Mouse (Mus musculus) intestine, postnatal 0 days (tissue): ENCODE data around the gene Smc3. TPM values are rescaled to one million over a fixed set of nuclear protein-coding genes. Genes with fewer than 3 reads are reported as not detected.

ENCODE experiments used
- ATAC-seq: fragments of 200-750 bp; cut with Nextera tagmentation; 2 replicates; pipeline ENCODE4 v1.8.0; 2017; ENCODE audit warnings: mild to moderate bottlenecking, moderate TSS enrichment, moderate library complexity
- H3K27ac ChIP-seq: fragments of 300-500 bp; sonication (generic); 2 replicates; pipeline ENCODE4 v1.5.1; 2014; ENCODE audit warnings: mild to moderate bottlenecking, low read depth, low read length, moderate library complexity
- H3K27me3 ChIP-seq: fragments of 300-500 bp; sonication (generic); replicated peaks from 2 replicates; pipeline ENCODE4 v1.6.1; 2014; ENCODE audit warnings: low read length, mixed read lengths; ENCODE audit not compliant: control insufficient read depth, insufficient read depth
- H3K36me3 ChIP-seq: fragments of 300-500 bp; sonication (generic); 2 replicates; pipeline ENCODE4 v1.6.1; 2014; ENCODE audit warnings: mild to moderate bottlenecking, moderate library complexity; ENCODE audit not compliant: control insufficient read depth, insufficient read depth
- H3K4me1 ChIP-seq: fragments of 300-500 bp; sonication (generic); replicated peaks from 2 replicates; pipeline ENCODE4 v1.6.1; 2014; ENCODE audit warnings: antibody characterized with exemption, low read length, mixed read lengths; ENCODE audit not compliant: control insufficient read depth, insufficient read depth
- H3K4me2 ChIP-seq: fragments of 300-500 bp; sonication (generic); replicated peaks from 2 replicates; pipeline ENCODE4 v1.6.1; 2014; ENCODE audit warnings: low read depth, mild to moderate bottlenecking, moderate library complexity
- H3K4me3 ChIP-seq: fragments of 300-500 bp; sonication (generic); 2 replicates; pipeline ENCODE4 v1.5.1; 2014; ENCODE audit warnings: low read depth, low read length
- H3K9ac ChIP-seq: fragments of 300-500 bp; sonication (generic); 2 replicates; pipeline ENCODE4 v1.6.1; 2014; ENCODE audit warnings: mild to moderate bottlenecking, low read depth, low read length
- H3K9me3 ChIP-seq: fragments of 300-500 bp; sonication (generic); 2 replicates; pipeline ENCODE4 v1.6.1; 2016; ENCODE audit warnings: mixed run types; ENCODE audit not compliant: control insufficient read depth
- CTCF ChIP-seq: sonication (generic); IDR thresholded peaks from 2 replicates; pipeline ENCODE4 v1.5.1; 2016; ENCODE audit warnings: low read depth, mild to moderate bottlenecking, control low read depth, antibody characterized with exemption, moderate library complexity
- WGBS: fragments of 180-500 bp; shearing (Covaris S2); extraction: QIAGEN DNeasy Blood & Tissue Kit; methylation state at CpG from one replicate; pipeline ENCODE4 v1.1.7; 2014; 5-methylcytosine and 5-hydroxymethylcytosine counted together
- polyA plus RNA-seq: library from polyadenylated mRNA; unstranded; fragments of >200 nt; fragmentation: Nextera tagmentation; extraction: Ambion mirVana; gene quantifications from 2 replicates; pipeline ENCODE4 v1.2.1, GENCODE M21; 2015

Smc3 gene
- polyA plus RNA-seq, 1 experiment from 2014 or later: 24.4 TPM

GRCm38 (mm10) chr19:53556841-53557240 lies 43.4 kb upstream of the Smc3 start:
- H3K4me3 ChIP-seq: no peak overlapping the region
- H3K36me3 ChIP-seq: no peaks in the 10 kb centered on the region
- peak overlapping the region; percentile 38 for H3K4me2 ChIP-seq
- ATAC-seq: no peak
- peak; percentile 20; the same call in 1 of the 2 replicates for TF ChIP-seq CTCF
- peaks cover 4% of the 10 kb centered on the region; the same call in 1 of the 2 replicates for H3K4me1 ChIP-seq
- 28% methylated on average over 6 of the region's 6 CpGs for WGBS
- no peaks in the 10 kb centered on the region for H3K27me3 ChIP-seq
- no peak overlapping the region for H3K27ac ChIP-seq
- no peaks in the 10 kb centered on the region for H3K9me3 ChIP-seq
- H3K9ac ChIP-seq: no peak overlapping the region

- no peak for TF ChIP-seq CTCF
- 27% methylated on average over 20 of the region's 20 CpGs for WGBS
- ATAC-seq: 0 out of 2 replicates have a peak, but pooled peaks have one; percentile 11
Measured at GRCm38 (mm10) chr19:53557267-53557936, 42.8 kb upstream of the Smc3 start.

GRCm38 (mm10) chr19:53560436-53560835 lies 39.8 kb upstream of the Smc3 start:
- WGBS: 96% methylated on average over 3 of the region's 3 CpGs
- no peak overlapping the region for H3K27ac ChIP-seq
- H3K9me3 ChIP-seq: no peaks in the 10 kb centered on the region
- H3K9ac ChIP-seq: no peak overlapping the region
- H3K27me3 ChIP-seq: no peaks in the 10 kb centered on the region
- ATAC-seq: no peak
- no peak overlapping the region for H3K4me2 ChIP-seq
- no peaks in the 10 kb centered on the region; the same call in 1 of the 2 replicates for H3K4me1 ChIP-seq
- TF ChIP-seq CTCF: no peak
- no peaks in the 10 kb centered on the region for H3K36me3 ChIP-seq
- H3K4me3 ChIP-seq: no peak overlapping the region

More at GRCm38 (mm10) chr19:53557267-53557936, 42.8 kb upstream of the Smc3 start:
- H3K9me3 ChIP-seq: no peaks in the 10 kb centered on the region
- peaks cover 4% of the 10 kb centered on the region; the same call in 1 of the 2 replicates for H3K4me1 ChIP-seq
- no peak overlapping the region for H3K27ac ChIP-seq
- H3K36me3 ChIP-seq: no peaks in the 10 kb centered on the region
- H3K27me3 ChIP-seq: no peaks in the 10 kb centered on the region
- H3K4me3 ChIP-seq: no peak overlapping the region
- no peak overlapping the region for H3K9ac ChIP-seq
- peak overlapping the region; percentile 38 for H3K4me2 ChIP-seq

GRCm38 (mm10) chr19:53564174-53564573 lies 36.0 kb upstream of the Smc3 start:
- no peak overlapping the region for H3K27ac ChIP-seq
- no peaks in the 10 kb centered on the region for H3K9me3 ChIP-seq
- H3K4me3 ChIP-seq: no peak overlapping the region
- 40% methylated on average over 4 of the region's 4 CpGs for WGBS
- TF ChIP-seq CTCF: no peak
- H3K27me3 ChIP-seq: no peaks in the 10 kb centered on the region
- H3K4me2 ChIP-seq: no peak overlapping the region
- no peak overlapping the region for H3K9ac ChIP-seq
- H3K36me3 ChIP-seq: no peaks in the 10 kb centered on the region
- 0 out of 2 replicates have a peak, but pooled peaks have one; percentile 34 for ATAC-seq
- no peaks in the 10 kb centered on the region for H3K4me1 ChIP-seq

GRCm38 (mm10) chr19:53565565-53566277 lies 34.5 kb upstream of the Smc3 start:
- Histone ChIP-seq H3K9ac (no peak overlapping the region), H3K36me3 (no peaks in the 10 kb centered on the region), H3K27me3 (no peaks in the 10 kb centered on the region), H3K4me1 (no peaks in the 10 kb centered on the region), H3K4me3 (no peak overlapping the region), H3K4me2 (no peak overlapping the region), H3K27ac (no peak overlapping the region), H3K9me3 (no peaks in the 10 kb centered on the region)
- no peak for ATAC-seq
- 92% methylated on average over 14 of the region's 14 CpGs for WGBS
- TF ChIP-seq CTCF: no peak

GRCm38 (mm10) chr19:53567864-53568263 lies 32.3 kb upstream of the Smc3 start:
- H3K27ac ChIP-seq: no peak overlapping the region
- H3K4me2 ChIP-seq: no peak overlapping the region
- WGBS: 58% methylated on average over 11 of the region's 11 CpGs

More at GRCm38 (mm10) chr19:53567864-53568263, 32.3 kb upstream of the Smc3 start:
- Histone ChIP-seq H3K9ac (no peak overlapping the region), H3K36me3 (no peaks in the 10 kb centered on the region), H3K4me1 (no peaks in the 10 kb centered on the region), H3K9me3 (no peaks in the 10 kb centered on the region), H3K27me3 (no peaks in the 10 kb centered on the region), H3K4me3 (no peak overlapping the region)
- TF ChIP-seq CTCF: no peak
- no peak for ATAC-seq
